Mouse (Mus musculus): ENCODE data around the gene Pcnx.

- TF ChIP-seq POLR2AphosphoS2 (IDR thresholded peaks at IDR 0.05; ENCODE audit: insufficient read length, low read depth) (no peak), E2F4 (IDR thresholded peaks at IDR 0.05; ENCODE audit: insufficient read depth) (no peak), USF1 (IDR thresholded peaks at IDR 0.05; ENCODE audit: low read depth) (no peak), POLR2A (IDR thresholded peaks at IDR 0.05; ENCODE audit: insufficient read length, low read depth) (no peak), MYOD1 (IDR thresholded peaks at IDR 0.05; ENCODE audit: control insufficient read depth in 1 of 3, insufficient read length in 2 of 3, low read depth in 2 of 3) (no peak), MAX (IDR thresholded peaks at IDR 0.05; ENCODE audit: low read depth) (no peak), SRF (IDR thresholded peaks at IDR 0.05; ENCODE audit: control insufficient read depth, insufficient read length, low read depth) (no peak), TCF3 (IDR thresholded peaks at IDR 0.05; ENCODE audit: insufficient read length, low read depth) (no peak), TCF12 (IDR thresholded peaks at IDR 0.05; ENCODE audit: insufficient read depth, poor library complexity, severe bottlenecking) (no peak)
Measured at GRCm38 (mm10) chr12:81844981-81845380, 14.8 kb upstream of the Pcnx start.

Measured in myocyte (in vitro differentiated cells).